Mouse (Mus musculus): ENCODE data around the gene Samhd1. TPM values are rescaled to one million over a fixed set of nuclear protein-coding genes. Genes with fewer than 3 reads are reported as not detected.

The Samhd1 gene
- polyA plus RNA-seq, 1 experiment from 2014 or later, result 10.9 TPM

DNA sequence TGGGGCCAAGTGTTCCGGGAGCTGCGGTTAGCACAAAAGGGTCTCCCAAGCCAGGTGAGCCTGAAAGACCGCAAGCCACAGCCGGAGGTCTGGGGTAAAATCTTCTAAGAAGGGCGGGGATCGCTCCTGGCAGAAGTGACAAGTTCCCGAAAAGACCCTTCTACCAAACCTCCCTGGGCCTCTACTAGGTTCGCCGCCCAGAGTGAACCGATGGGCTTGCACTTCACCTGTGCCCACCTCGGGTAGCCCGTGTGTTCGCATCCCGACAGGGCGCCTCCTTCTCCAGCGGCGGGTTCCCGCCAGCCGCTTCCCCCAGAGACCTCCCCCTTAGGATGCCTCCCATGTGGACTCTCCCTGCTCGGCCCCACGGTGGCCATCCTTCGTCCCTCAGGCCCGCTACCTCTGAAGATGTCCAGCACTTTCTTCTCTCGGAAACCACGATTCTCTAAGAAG is 560 bp downstream of the Samhd1 start:
- under 1% methylated on average over 25 of the region's 25 CpGs for WGBS
- ATAC-seq, result peak; percentile 81
- Histone ChIP-seq H3K36me3 (no peaks in the 10 kb centered on the region), H3K27ac (no peak overlapping the region), H3K27me3 (no peaks in the 10 kb centered on the region), H3K9ac (replicated peaks) (peak overlapping the region; percentile 70), H3K4me2 (replicated peaks) (peak overlapping the region; percentile 90), H3K4me1 (replicated peaks) (peaks cover 9% of the 10 kb centered on the region; the same call in 1 of the 2 replicates), H3K9me3 (no peaks in the 10 kb centered on the region), H3K4me3 (replicated peaks) (peak overlapping the region; percentile 65)

DNA sequence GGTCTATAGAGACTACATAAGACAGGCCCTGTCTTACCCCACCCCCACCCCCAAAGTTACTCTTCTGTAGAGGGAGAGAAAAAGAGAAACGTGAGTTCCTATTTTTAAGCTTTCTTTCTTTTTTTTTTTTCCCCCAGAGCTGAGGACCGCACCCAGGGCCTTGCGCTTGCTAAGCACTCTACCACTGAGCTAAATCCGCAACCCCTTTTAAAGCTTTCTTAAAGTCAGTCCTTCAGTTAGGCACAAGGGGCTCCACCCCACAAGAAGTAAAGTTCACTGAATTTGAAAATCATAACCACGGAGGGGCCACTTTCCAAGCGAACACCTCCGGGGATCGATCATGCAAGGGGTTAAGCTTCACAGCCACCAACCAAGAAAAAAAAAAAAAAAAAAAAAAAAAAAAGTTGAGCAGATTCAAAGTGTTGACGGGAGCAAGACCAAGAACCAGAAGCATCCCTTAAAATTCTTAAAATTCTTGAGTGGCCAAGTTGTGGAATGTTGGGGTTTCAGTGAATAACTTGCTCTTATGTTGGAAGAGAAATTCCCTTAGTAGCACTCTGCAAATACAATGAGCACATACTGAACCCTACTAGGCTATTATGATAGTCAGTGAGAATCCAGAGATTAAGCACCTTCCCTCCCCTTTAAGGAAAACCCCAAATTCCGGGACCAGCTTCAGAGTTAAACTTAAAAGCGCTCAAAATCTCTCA is 1.1 kb downstream of the Samhd1 start:
- WGBS, result 15% methylated on average over 11 of the region's 11 CpGs

DNA sequence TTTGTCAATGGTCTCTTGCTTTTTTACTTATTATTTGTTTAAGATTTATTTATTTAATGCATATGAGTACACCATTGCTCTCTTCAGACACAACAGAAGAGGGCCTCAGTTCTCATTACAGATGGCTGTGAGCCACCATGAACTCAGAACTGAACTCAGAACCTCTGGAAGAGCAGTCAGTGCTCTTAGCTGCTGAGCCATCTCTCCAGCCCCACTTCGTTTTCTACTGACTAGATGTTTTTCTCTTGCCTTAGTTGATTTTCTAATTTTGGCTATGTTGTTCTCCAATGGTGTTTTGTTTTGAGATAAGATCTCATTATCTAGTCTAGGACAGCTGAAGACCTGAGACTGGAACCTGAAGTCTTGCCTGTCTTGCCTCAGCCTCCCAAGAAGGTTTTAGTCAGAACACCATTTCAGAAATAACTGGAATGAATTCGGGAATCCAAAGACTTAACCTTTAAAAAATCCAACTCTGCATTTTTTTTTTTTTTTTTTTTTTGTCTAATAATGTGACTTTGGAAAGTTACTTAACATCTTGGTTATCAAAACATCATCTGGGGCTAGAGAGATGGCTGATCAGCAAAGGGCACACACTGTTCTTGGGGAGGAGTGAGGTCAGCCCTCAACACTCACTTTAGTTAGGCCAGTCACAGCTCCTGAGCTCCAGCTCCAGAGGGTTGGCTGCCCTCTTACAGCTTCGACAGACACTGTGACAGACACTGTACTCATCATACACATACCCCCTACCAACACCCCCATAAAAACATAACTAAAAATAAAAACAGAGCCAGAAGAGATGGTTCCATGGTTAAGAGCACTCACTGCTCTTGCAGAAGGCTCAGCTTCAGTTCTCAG is 2.2 kb downstream of the Samhd1 start:
- ATAC-seq, result no peak

More for the DNA sequence above, 1.1 kb downstream of the Samhd1 start:
- H3K4me2 ChIP-seq (replicated peaks), result peak overlapping the region; percentile 90
- peak overlapping the region; percentile 70 for H3K9ac ChIP-seq (replicated peaks)
- no peaks in the 10 kb centered on the region for H3K9me3 ChIP-seq
- H3K27ac ChIP-seq, result no peak overlapping the region
- no peaks in the 10 kb centered on the region for H3K36me3 ChIP-seq
- H3K4me1 ChIP-seq (replicated peaks), result peaks cover 9% of the 10 kb centered on the region; the same call in 1 of the 2 replicates
- no peaks in the 10 kb centered on the region for H3K27me3 ChIP-seq
- no peak for ATAC-seq
- peak overlapping the region; percentile 65 for H3K4me3 ChIP-seq (replicated peaks)

DNA sequence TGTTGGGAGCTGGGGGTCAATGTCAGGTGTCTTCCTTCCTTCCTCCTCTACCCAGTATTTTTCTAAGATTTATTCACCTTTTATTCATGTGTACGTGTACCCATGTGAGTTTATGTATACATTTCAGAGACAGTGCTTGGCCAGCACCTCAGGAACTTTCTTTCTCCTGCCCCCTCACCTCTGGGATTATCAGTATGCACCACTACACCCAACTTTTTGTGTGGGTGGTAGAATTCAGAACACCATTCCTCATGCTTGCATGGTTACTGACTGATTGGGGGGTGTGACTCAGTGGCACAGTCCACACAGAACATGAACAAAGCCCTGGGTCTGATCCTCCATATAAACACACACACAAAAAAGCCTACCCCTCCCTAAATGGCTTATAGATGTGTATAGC is 3.0 kb downstream of the Samhd1 start:
- Histone ChIP-seq H3K27me3 (no peaks in the 10 kb centered on the region), H3K36me3 (no peaks in the 10 kb centered on the region), H3K4me1 (replicated peaks) (peaks cover 9% of the 10 kb centered on the region; the same call in 1 of the 2 replicates), H3K9me3 (no peaks in the 10 kb centered on the region), H3K4me3 (replicated peaks) (no peak overlapping the region), H3K9ac (replicated peaks) (no peak overlapping the region), H3K4me2 (replicated peaks) (no peak overlapping the region), H3K27ac (no peak overlapping the region)
- 79% methylated on average over 1 of the region's 1 CpGs for WGBS
- no peak for ATAC-seq

More for the DNA sequence above, 2.2 kb downstream of the Samhd1 start:
- 88% methylated on average over 3 of the region's 3 CpGs for WGBS
- H3K4me3 ChIP-seq (replicated peaks), result no peak overlapping the region
- no peak overlapping the region for H3K9ac ChIP-seq (replicated peaks)
- H3K4me1 ChIP-seq (replicated peaks), result peaks cover 9% of the 10 kb centered on the region; the same call in 1 of the 2 replicates
- H3K9me3 ChIP-seq, result no peaks in the 10 kb centered on the region
- no peaks in the 10 kb centered on the region for H3K36me3 ChIP-seq
- no peaks in the 10 kb centered on the region for H3K27me3 ChIP-seq
- H3K4me2 ChIP-seq (replicated peaks), result 0 out of 2 replicates have a peak overlapping the region, but pooled peaks have one; percentile 9
- no peak overlapping the region for H3K27ac ChIP-seq

DNA sequence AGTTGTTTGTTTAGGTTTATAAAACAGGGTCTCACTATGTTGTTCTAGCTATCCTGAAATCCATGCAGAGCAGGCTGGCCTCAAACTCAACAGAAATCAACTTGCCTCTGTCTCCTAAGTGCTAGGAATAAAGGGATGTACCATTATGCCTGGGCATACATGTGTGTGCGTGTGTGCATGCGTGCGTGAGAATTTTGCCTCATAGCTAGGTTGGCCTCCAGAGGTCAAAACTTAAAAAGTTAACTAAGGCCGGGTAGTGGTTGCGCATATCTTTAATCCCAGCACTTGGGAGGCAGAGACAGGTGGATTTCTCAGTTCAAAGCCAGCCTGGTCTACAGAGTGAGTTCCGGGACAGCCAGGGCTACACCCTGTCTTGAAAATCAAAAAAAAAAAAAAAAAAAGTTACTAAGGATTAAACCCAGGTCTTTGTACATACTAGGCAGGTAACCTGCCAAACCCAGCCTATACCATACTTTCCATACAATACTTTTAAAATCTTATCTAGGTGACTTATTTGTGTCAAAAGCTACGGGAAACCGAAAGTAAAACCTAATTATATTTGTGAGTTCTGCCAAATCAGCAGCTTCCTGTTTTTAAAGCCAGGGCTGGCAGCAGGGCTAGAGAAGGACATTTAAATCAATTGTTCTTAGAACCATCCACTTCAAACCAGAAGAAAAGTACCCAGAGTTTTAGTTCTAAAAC is 4.1 kb downstream of the Samhd1 start:
- Histone ChIP-seq H3K27ac (no peak overlapping the region), H3K4me2 (replicated peaks) (no peak overlapping the region), H3K9me3 (no peaks in the 10 kb centered on the region), H3K4me1 (replicated peaks) (peaks cover 9% of the 10 kb centered on the region; the same call in 1 of the 2 replicates), H3K27me3 (no peaks in the 10 kb centered on the region), H3K9ac (replicated peaks) (no peak overlapping the region), H3K36me3 (no peaks in the 10 kb centered on the region), H3K4me3 (replicated peaks) (no peak overlapping the region)
- ATAC-seq, result no peak
- WGBS, result 90% methylated on average over 8 of the region's 8 CpGs

DNA sequence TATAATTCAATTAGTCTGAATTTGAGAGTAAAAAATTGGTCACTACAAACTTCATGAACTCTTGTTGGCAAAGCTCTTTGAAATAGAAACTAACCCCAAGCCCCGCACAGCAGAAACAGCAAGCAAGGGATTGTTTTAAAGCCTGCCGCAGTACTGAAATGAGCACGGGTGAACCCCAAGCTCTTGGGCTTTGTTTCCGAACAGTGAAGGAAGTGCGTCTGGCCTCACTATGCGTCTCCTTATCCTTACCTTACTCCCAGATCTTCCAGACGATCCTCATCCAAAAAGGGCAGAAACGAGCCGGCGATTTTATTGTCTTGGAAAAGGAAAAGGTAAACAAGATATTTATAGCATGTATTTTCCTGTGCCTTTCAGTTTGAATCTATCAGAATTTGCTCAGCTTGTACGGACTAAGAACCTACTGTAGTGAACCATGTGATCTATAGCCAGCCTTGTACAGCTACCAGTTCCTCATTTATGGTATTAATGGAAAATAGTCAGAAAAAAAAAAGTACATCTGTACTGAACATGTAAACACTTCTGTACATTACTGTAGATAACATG is 5.4 kb downstream of the Samhd1 start:
- no peak overlapping the region for H3K4me2 ChIP-seq (replicated peaks)
- no peaks in the 10 kb centered on the region for H3K9me3 ChIP-seq
- H3K27ac ChIP-seq, result no peak overlapping the region
- no peaks in the 10 kb centered on the region for H3K36me3 ChIP-seq
- no peaks in the 10 kb centered on the region for H3K27me3 ChIP-seq
- no peak for ATAC-seq
- 87% methylated on average over 11 of the region's 11 CpGs for WGBS
- peaks cover 9% of the 10 kb centered on the region; the same call in 1 of the 2 replicates for H3K4me1 ChIP-seq (replicated peaks)
- H3K4me3 ChIP-seq (replicated peaks), result no peak overlapping the region
- H3K9ac ChIP-seq (replicated peaks), result no peak overlapping the region

DNA sequence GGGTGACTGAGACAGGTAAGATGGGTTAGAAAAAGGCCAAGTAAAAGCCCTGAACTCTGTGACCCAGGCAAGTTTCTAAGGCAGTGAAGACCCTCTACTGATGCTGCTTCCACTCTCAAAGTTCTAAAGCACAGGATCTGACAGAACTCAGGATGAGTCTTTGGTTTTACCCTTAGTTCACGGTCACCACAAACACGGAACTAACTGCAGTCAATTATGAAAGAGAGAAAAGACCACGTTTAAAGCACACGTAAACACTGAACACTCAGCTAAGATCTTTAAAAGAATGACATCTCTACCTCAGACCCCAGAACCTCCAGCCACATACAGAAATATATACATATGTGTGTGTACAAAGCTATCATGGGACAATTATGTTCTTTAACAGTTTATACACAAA is 6.0 kb downstream of the Samhd1 start:
- ATAC-seq, result no peak
- 95% methylated on average over 4 of the region's 4 CpGs for WGBS
- no peak overlapping the region for H3K4me3 ChIP-seq (replicated peaks)
- H3K4me1 ChIP-seq (replicated peaks), result peaks cover 5% of the 10 kb centered on the region; the same call in 1 of the 2 replicates
- no peaks in the 10 kb centered on the region for H3K36me3 ChIP-seq
- no peaks in the 10 kb centered on the region for H3K27me3 ChIP-seq
- no peak overlapping the region for H3K27ac ChIP-seq
- no peaks in the 10 kb centered on the region for H3K9me3 ChIP-seq
- H3K9ac ChIP-seq (replicated peaks), result no peak overlapping the region
- H3K4me2 ChIP-seq (replicated peaks), result no peak overlapping the region

DNA sequence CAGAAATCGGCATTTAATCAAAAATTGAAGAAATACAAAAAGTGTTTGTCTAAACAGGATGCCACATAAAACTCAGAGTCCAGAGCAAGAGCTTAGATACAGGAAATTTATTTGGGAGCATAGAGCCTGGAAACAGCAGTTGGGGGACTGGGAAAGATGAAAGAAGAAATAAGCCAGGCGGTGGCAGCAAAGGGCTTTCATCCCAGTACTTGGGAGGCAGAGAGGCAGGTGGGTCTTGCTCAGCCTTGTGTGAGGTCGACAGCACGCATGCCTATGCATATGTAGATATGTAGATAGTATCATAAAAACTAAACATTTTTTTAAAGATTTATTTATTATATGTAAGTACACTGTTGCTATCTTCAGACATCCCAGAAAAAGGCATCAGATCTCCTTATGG is 7.0 kb downstream of the Samhd1 start:
- no peaks in the 10 kb centered on the region for H3K36me3 ChIP-seq
- H3K27me3 ChIP-seq, result no peaks in the 10 kb centered on the region
- no peak overlapping the region for H3K27ac ChIP-seq
- no peak overlapping the region for H3K9ac ChIP-seq (replicated peaks)
- H3K4me2 ChIP-seq (replicated peaks), result no peak overlapping the region
- no peak for ATAC-seq
- H3K4me1 ChIP-seq (replicated peaks), result no peaks in the 10 kb centered on the region
- 66% methylated on average over 4 of the region's 4 CpGs for WGBS
- no peak overlapping the region for H3K4me3 ChIP-seq (replicated peaks)
- H3K9me3 ChIP-seq, result no peaks in the 10 kb centered on the region

DNA sequence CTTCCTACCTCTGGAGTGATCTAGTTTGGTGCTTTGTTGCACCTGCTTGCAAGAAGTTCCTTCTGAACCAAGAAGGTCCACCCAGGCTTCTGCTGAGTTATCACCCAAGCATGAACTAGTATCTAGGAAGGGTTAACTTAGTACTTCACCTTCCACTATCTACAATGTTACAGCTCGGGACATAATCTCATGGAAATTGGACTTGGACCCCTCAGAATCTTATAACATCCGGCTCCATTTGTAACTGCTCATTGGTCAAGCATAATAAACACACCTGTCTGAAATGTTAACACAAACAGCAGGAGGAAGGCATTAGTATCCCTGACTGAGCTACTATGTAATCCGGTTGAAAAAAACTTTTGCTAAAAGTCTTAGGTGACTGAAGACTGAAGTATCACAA is 7.7 kb downstream of the Samhd1 start:
- H3K36me3 ChIP-seq, result no peaks in the 10 kb centered on the region
- H3K9me3 ChIP-seq, result no peaks in the 10 kb centered on the region
- H3K9ac ChIP-seq (replicated peaks), result no peak overlapping the region
- no peak for ATAC-seq
- WGBS, result 85% methylated on average over 3 of the region's 3 CpGs
- no peak overlapping the region for H3K4me3 ChIP-seq (replicated peaks)
- H3K27ac ChIP-seq, result no peak overlapping the region
- H3K4me2 ChIP-seq (replicated peaks), result no peak overlapping the region
- H3K4me1 ChIP-seq (replicated peaks), result no peaks in the 10 kb centered on the region
- H3K27me3 ChIP-seq, result no peaks in the 10 kb centered on the region

DNA sequence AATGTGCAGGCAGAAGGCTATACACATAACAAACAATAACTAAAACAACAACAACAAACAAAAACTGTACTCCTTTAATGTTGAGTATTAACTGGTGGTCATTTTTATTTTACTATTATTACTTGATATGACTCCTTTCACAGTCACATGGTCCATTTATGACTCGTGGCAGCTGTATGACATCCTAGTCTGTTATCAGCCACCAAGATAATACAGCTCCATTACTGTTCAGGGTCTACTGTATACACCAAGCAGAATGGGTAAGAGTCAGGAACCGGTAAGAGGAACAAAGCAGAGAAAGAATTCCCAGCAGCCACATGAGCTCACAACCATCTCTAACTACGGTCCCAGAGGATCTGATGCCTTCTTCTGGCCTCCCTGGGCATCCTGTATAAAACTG is 9.8 kb downstream of the Samhd1 start:
- Histone ChIP-seq H3K9ac (replicated peaks) (no peak overlapping the region), H3K4me3 (replicated peaks) (no peak overlapping the region), H3K4me2 (replicated peaks) (no peak overlapping the region), H3K4me1 (replicated peaks) (no peaks in the 10 kb centered on the region), H3K36me3 (peaks cover 6% of the 10 kb centered on the region; the same call in 1 of the 2 replicates), H3K27me3 (no peaks in the 10 kb centered on the region), H3K27ac (no peak overlapping the region), H3K9me3 (no peaks in the 10 kb centered on the region)
- WGBS, result 91% methylated on average over 3 of the region's 3 CpGs
- no peak for ATAC-seq

DNA sequence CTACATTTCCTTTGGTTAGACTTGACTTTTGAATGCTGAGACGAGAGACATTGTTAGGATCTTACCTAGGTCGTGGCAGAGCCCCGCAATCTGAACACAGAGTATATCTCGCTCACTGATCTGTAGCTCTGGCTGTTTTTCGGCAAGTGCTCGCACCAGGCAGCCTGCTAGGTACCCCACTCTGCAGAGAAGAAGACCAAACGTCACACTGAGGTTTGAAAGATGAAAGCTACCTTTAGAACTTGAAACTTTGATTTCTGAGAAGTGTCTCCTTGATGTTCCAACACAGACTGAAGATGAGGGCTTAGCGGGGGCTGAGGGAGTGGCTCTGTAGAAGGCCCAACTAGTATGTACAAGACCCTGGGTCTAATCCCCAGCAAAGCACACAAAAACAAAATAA is 13.3 kb downstream of the Samhd1 start:
- 91% methylated on average over 8 of the region's 8 CpGs for WGBS
- Histone ChIP-seq H3K9ac (replicated peaks) (no peak overlapping the region), H3K27ac (no peak overlapping the region), H3K4me1 (replicated peaks) (no peaks in the 10 kb centered on the region), H3K4me2 (replicated peaks) (no peak overlapping the region), H3K27me3 (no peaks in the 10 kb centered on the region), H3K36me3 (peaks cover 14% of the 10 kb centered on the region), H3K4me3 (replicated peaks) (no peak overlapping the region), H3K9me3 (no peaks in the 10 kb centered on the region)
- no peak for ATAC-seq
